Mouse (Mus musculus) right cerebral cortex, adult 2 months (tissue): Measurements from ENCODE around the gene Vbp1.

Source experiments
- DNase-seq, 2 experiments: peaks; one replicate each; pipeline ENCODE4 v3.0.0; 2021 to 2022; ENCODE audit warnings: low spot score in 2 of 2

The Vbp1 gene

GRCm38 (mm10) chrX:75514179-75514972 lies at the start of gene Vbp1:
Gene Vbp1, plus strand, starts transcription at chrX:75514299.
- peak; percentile 88 to 89 for DNase-seq

DNA sequence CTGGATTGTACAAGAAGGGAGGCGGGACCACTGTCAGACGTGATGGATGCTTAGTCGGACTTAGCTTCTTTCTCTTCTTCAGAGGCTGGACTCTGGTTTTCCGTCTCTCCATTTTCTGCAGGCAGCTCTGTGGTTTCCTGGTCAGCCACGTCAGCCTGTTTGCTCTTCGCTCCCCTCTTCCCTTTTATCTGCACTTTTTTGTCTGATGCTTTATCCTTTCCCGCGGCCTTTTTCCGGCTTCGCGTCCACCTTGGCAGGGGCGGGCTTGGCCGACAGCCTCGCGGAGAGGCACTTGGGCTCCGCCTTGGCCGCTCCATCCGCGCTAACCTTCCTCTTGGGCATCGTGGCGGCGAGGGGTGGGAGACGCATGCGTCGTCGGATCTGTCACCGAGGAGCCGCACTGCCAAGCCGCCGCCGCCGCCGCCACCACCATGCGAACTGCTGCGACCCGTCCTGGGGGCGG lies 38.9 kb upstream of the Vbp1 start:
- DNase-seq, result peak; percentile 53 to 64

GRCm38 (mm10) chrX:75489886-75490285 lies 24.2 kb upstream of the Vbp1 start:
- DNase-seq, result no peak

DNA sequence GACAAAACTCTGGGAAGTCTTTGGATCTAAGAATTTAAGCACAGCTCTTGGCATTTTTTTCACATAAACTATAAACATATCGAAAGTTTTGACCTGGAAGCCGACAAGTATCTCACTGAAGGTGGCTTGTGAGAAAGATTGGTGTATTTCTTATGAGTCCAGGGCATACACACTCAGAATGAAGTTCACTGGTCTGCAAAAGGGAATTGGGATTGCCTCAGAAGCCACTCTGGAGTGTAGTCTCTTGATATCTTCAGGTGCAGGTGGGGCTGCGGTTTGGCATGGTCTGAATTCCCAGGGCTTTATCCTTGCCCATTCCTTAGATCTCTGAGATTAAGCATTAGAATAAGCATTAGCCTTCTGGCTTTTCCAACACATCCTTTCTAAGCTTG lies 316 bp upstream of the Vbp1 start:
- DNase-seq, result no peak

DNA sequence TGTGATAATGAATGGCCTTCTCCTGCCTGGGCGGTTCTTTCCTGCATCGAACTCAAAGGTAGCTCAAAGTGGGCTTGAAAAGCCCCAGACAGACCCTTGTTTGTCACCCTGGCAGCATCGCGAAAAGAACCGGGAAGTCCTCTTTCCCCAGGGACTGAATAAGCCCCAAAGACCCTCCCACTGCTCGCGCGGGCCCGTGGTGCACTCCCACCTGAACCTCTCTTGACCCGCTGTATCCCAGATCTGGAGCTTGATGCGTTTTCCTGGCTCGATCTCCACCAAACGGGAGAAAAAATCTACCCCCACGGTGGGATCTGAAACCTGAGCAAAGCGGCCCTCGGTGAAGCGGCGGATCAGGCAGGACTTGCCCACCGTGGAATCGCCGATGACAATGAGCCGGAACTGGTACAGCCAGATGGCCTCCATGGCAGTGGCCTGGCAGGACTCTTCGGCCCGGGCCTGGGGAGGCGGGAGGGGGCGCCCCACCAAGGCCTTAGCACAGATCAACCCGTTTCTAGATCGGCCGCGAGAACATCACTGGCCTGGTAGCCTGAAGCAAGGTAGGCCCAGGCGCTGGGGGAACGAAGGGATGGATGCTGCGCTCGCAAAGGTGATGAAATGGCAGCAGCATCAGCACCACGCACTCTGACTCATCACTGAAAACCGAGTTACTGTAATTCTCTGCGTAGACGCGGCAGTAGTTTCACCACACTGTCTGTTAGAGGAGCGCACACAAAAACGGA lies 63.7 kb downstream of the Vbp1 start, which contains the start of gene Rab39b:
Gene Rab39b (minus strand): TSS at position 650 of the 743 bp plus-strand sequence.
- peak; percentile 69 to 72 for DNase-seq

GRCm38 (mm10) chrX:75578539-75578938 lies 64.4 kb downstream of the Vbp1 start:
- DNase-seq, result no peak
